Mouse (Mus musculus) naive thymus-derived CD4-positive, alpha-beta T cell, adult 2 months (primary cell): Measurements from ENCODE around the gene Gm17660.

Source experiments
- DNase-seq: peaks from one replicate; pipeline ENCODE4 v3.0.0-alpha.2; 2011; ENCODE audit warnings: low read depth

The Gm17660 gene

GRCm38 (mm10) chr5:104077508-104077907 is at the start of gene Gm17660:
Gene Gm17660 (minus strand): TSS chr5:104077608.
- DNase-seq: no peak

GRCm38 (mm10) chr5:104126561-104127320 is 49.3 kb upstream of the Gm17660 start:
- DNase-seq: no peak

GRCm38 (mm10) chr5:104124016-104124658 is 46.7 kb upstream of the Gm17660 start:
- no peak for DNase-seq

GRCm38 (mm10) chr5:104115890-104116289 is 38.5 kb upstream of the Gm17660 start:
- DNase-seq: no peak

GRCm38 (mm10) chr5:104115118-104115517 is 37.7 kb upstream of the Gm17660 start:
- DNase-seq: no peak

- DNase-seq: no peak
Measured at GRCm38 (mm10) chr5:104113491-104114172, 36.2 kb upstream of the Gm17660 start, which contains the start of gene Sparcl1. Gene Sparcl1 (minus strand): TSS chr5:104113733.

- DNase-seq: no peak
Measured at GRCm38 (mm10) chr5:104112511-104112910, 35.1 kb upstream of the Gm17660 start.

GRCm38 (mm10) chr5:104112016-104112415 is 34.6 kb upstream of the Gm17660 start:
- no peak for DNase-seq

- no peak for DNase-seq
Measured at GRCm38 (mm10) chr5:104110171-104110920, 32.9 kb upstream of the Gm17660 start.

- no peak for DNase-seq
Measured at GRCm38 (mm10) chr5:104109516-104109915, 32.1 kb upstream of the Gm17660 start.

- DNase-seq: peak; percentile 3
Measured at GRCm38 (mm10) chr5:104108879-104109369, 31.5 kb upstream of the Gm17660 start.

- no peak for DNase-seq
Measured at GRCm38 (mm10) chr5:104108127-104108875, 30.9 kb upstream of the Gm17660 start.

GRCm38 (mm10) chr5:104104111-104104510 is 26.7 kb upstream of the Gm17660 start:
- DNase-seq: no peak

GRCm38 (mm10) chr5:104103171-104103570 is 25.8 kb upstream of the Gm17660 start:
- no peak for DNase-seq

- no peak for DNase-seq
Measured at GRCm38 (mm10) chr5:104101678-104102531, 24.5 kb upstream of the Gm17660 start.

- DNase-seq: no peak
Measured at GRCm38 (mm10) chr5:104096078-104096938, 18.9 kb upstream of the Gm17660 start.

- DNase-seq: no peak
Measured at GRCm38 (mm10) chr5:104095416-104096077, 18.1 kb upstream of the Gm17660 start.

- DNase-seq: no peak
Measured at GRCm38 (mm10) chr5:104089751-104090150, 12.3 kb upstream of the Gm17660 start.

GRCm38 (mm10) chr5:104085366-104085765 is 8.0 kb upstream of the Gm17660 start:
- no peak for DNase-seq
